ENCODE assay signal across 1 mouse cellular context in the genomic region with DNA sequence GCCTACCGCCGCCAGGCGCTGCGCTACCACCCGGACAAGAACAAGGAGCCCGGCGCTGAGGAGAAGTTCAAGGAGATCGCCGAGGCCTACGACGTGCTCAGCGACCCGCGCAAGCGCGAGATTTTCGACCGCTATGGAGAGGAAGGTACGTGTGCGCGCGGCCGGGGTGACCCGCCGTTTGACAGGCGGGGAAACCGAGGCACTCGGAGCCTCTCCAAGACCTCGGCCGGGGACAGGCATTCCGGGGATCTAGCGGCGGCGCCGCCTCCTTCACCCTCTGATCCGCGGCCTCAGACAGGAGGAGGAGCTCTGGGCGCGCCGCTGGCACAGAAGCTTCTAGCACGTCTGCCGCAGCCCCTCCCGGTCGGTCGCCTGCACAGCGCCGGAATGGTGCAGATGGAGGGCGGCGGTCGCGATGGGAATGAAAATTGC.
TF ChIP-seq lines count a peak whose summit lies in the region.

No protein-coding gene starts in this region.

TF ChIP-seq in C2C12, 6 proteins besides CTCF, POLR2A, EP300 and RAD21 (continued from another document):
- TF ChIP-seq FOSL1 (IDR thresholded peaks at IDR 0.05; ENCODE audit: insufficient read depth, low read length, poor library complexity, severe bottlenecking) = no peak
- no peak for TF ChIP-seq CEBPB (IDR thresholded peaks at IDR 0.05; ENCODE audit: low read depth)
- TF ChIP-seq MYOG (IDR thresholded peaks at IDR 0.05; ENCODE audit: control insufficient read depth, extremely low read depth, insufficient read length) = no peak
